Mouse (Mus musculus) G1E (cell line): ENCODE measurements at regions not wholly inside any gene's neighbourhood (a gene's known extent, or its start where the extent isn't known, plus 50 kb on each side); places are given as distances from the start of the nearest gene placed in this dataset.

ENCODE experiments used
- ATAC-seq: 2 replicates; pipeline ENCODE4 v1.8.0; 2016; ENCODE audit warnings: mild to moderate bottlenecking; ENCODE audit not compliant: insufficient number of reproducible peaks, poor library complexity, low FRiP score, severe bottlenecking; ENCODE audit errors: extremely low read depth
- DNase-seq: peaks from one replicate; pipeline ENCODE4 v3.0.0; 2012; ENCODE audit warnings: low spot score
- H3K27me3 ChIP-seq: 2 replicates; pipeline ENCODE4 v1.6.1; 2012; ENCODE audit warnings: mild to moderate bottlenecking, low read length, inconsistent platforms; ENCODE audit not compliant: insufficient read depth
- H3K36me3 ChIP-seq: replicated peaks from 2 replicates; pipeline ENCODE3; 2012; ENCODE audit warnings: mild to moderate bottlenecking, inconsistent platforms
- H3K4me1 ChIP-seq: 2 replicates; pipeline ENCODE4 v1.6.1; 2012; ENCODE audit warnings: low read depth, low read length, inconsistent platforms, mixed read lengths; ENCODE audit not compliant: insufficient read depth
- H3K4me3 ChIP-seq: 2 replicates; pipeline ENCODE4 v1.5.1; 2012; ENCODE audit warnings: low read depth, mild to moderate bottlenecking, inconsistent platforms, low read length, moderate library complexity, mixed read lengths
- H3K9me3 ChIP-seq: replicated peaks from 2 replicates; pipeline ENCODE4 v1.6.1; 2012; ENCODE audit warnings: inconsistent platforms
- CTCF ChIP-seq: IDR thresholded peaks from 2 replicates; pipeline ENCODE4 v1.5.1; 2012; ENCODE audit warnings: low read depth, low read length, inconsistent platforms, mixed read lengths
- GATA1 ChIP-seq: IDR thresholded peaks from 2 replicates; pipeline ENCODE4 v1.6.1; 2012; ENCODE audit warnings: borderline replicate concordance, low read length, inconsistent platforms, mixed read lengths
- GATA2 ChIP-seq: IDR thresholded peaks from 2 replicates; pipeline ENCODE4 v1.6.1; 2012; ENCODE audit warnings: low read depth, low read length, inconsistent platforms, borderline replicate concordance
- POLR2AphosphoS5 ChIP-seq: IDR thresholded peaks from 2 replicates; pipeline ENCODE4 v1.6.1; 2012; ENCODE audit warnings: low read depth, low read length, inconsistent platforms; ENCODE audit not compliant: insufficient replicate concordance
- TAL1 ChIP-seq: conservative IDR thresholded peaks from 2 replicates; pipeline ENCODE4 v1.6.1; 2012; ENCODE audit warnings: low read depth, low read length, inconsistent platforms, mixed read lengths

- TF ChIP-seq CTCF (peak; percentile 89), POLR2AphosphoS5 (no peak), TAL1 (no peak)
- Histone ChIP-seq H3K9me3 (no peaks in the 10 kb centered on the region), H3K36me3 (no peaks in the 10 kb centered on the region), H3K4me1 (peaks cover 47% of the 10 kb centered on the region), H3K27me3 (peaks cover 16% of the 10 kb centered on the region), H3K4me3 (no peak overlapping the region)
- ATAC-seq (peak; percentile 66; the same call in 1 of the 2 replicates), DNase-seq (peak; percentile 43)
These were observed 60.6 kb upstream of the Ssx2ip start for GRCm38 (mm10) chr3:146343649-146344401.

- Histone ChIP-seq H3K4me1 (peaks cover 49% of the 10 kb centered on the region), H3K27me3 (peaks cover 16% of the 10 kb centered on the region), H3K4me3 (no peak overlapping the region), H3K9me3 (no peaks in the 10 kb centered on the region), H3K36me3 (no peaks in the 10 kb centered on the region)
- TF ChIP-seq POLR2AphosphoS5 (no peak), TAL1 (no peak), CTCF (no peak), GATA1 (no peak), GATA2 (no peak)
- ATAC-seq (no peak), DNase-seq (no peak)
These were observed 59.9 kb upstream of the Ssx2ip start for GRCm38 (mm10) chr3:146344402-146345025.

GRCm38 (mm10) chr3:146345308-146345780 lies 59.1 kb upstream of the Ssx2ip start:
- peaks cover 48% of the 10 kb centered on the region for H3K4me1 ChIP-seq
- DNase-seq (peak; percentile 62), ATAC-seq (peak; percentile 74)
- peak overlapping the region; percentile 17; the same call in 1 of the 2 replicates for H3K4me3 ChIP-seq
- no peaks in the 10 kb centered on the region for H3K36me3 ChIP-seq
- H3K9me3 ChIP-seq: no peaks in the 10 kb centered on the region
- TF ChIP-seq POLR2AphosphoS5 (no peak), GATA2 (no peak), CTCF (peak; percentile 85)
- H3K27me3 ChIP-seq: peaks cover 16% of the 10 kb centered on the region

GRCm38 (mm10) chr3:146345946-146346345 lies 58.5 kb upstream of the Ssx2ip start:
- no peak for ATAC-seq

GRCm38 (mm10) chr3:146347311-146347710 lies 57.1 kb upstream of the Ssx2ip start:
- DNase-seq: no peak
- TF ChIP-seq CTCF (no peak), GATA1 (no peak), GATA2 (no peak), POLR2AphosphoS5 (no peak), TAL1 (no peak)
- Histone ChIP-seq H3K4me3 (no peak overlapping the region), H3K36me3 (no peaks in the 10 kb centered on the region), H3K27me3 (peaks cover 16% of the 10 kb centered on the region), H3K9me3 (no peaks in the 10 kb centered on the region), H3K4me1 (peaks cover 46% of the 10 kb centered on the region)
- ATAC-seq: no peak

More at GRCm38 (mm10) chr3:146345946-146346345, 58.5 kb upstream of the Ssx2ip start:
- Histone ChIP-seq H3K36me3 (no peaks in the 10 kb centered on the region), H3K4me1 (peaks cover 48% of the 10 kb centered on the region), H3K27me3 (peaks cover 16% of the 10 kb centered on the region), H3K4me3 (no peak overlapping the region), H3K9me3 (no peaks in the 10 kb centered on the region)
- DNase-seq: no peak
- TF ChIP-seq POLR2AphosphoS5 (no peak), TAL1 (no peak), GATA1 (no peak), GATA2 (no peak)

- ATAC-seq: no peak
These were observed 55.5 kb upstream of the Ssx2ip start for GRCm38 (mm10) chr3:146348921-146349320.

More at GRCm38 (mm10) chr3:146348921-146349320, 55.5 kb upstream of the Ssx2ip start:
- Histone ChIP-seq H3K9me3 (no peaks in the 10 kb centered on the region), H3K4me3 (no peak overlapping the region), H3K27me3 (peaks cover 10% of the 10 kb centered on the region), H3K4me1 (peaks cover 42% of the 10 kb centered on the region), H3K36me3 (no peaks in the 10 kb centered on the region)
- DNase-seq: no peak
- TF ChIP-seq CTCF: no peak
- TF ChIP-seq GATA2: no peak
- TF ChIP-seq GATA1: no peak
- no peak for TF ChIP-seq TAL1
- no peak for TF ChIP-seq POLR2AphosphoS5
